ENCODE assay signal across 25 mouse cellular contexts in genomic region chr2:101673547-101673946, GRCm38 (mm10). TPM values are rescaled to one million over a fixed set of nuclear protein-coding genes. Genes with fewer than 3 reads are reported as not detected.
A peak's percentile ranks its signal among the peaks of the same experiment; 100 is the strongest.
DNase-seq lines count a peak whose midpoint lies in the region; TF ChIP-seq lines count a peak whose summit lies in the region.
"Had no signal": no experiment of that assay in that cellular context is flagged by ENCODE, and none has a peak within 500 bp of the region (broad histone marks: within the 10 kb centered on the region; RNA-seq: fewer than 3 reads in every experiment).

No protein-coding gene starts in this region.

- no peak overlapping the region for H3K4me3 ChIP-seq in left cerebral cortex, adult 2 months
- H3K4me3 ChIP-seq: embryonic facial prominence, embryonic 12.5 days; embryonic facial prominence, embryonic 15.5 days; gastrocnemius, adult 2 months; heart, embryonic 12.5 days; heart, embryonic 15.5 days had no signal

- TF ChIP-seq CTCF in left cerebral cortex, adult 2 months (IDR thresholded peaks at IDR 0.05), result no peak

- intact Hi-C loops in left cerebral cortex, postnatal 4 days (cut with DNase I), result no loop called here
- intact Hi-C loops in left cerebral cortex, adult 2 months (cut with DNase I), result no loop called here

- no peak overlapping the region for H3K27ac ChIP-seq in left cerebral cortex, adult 2 months
- H3K27ac ChIP-seq: embryonic facial prominence, embryonic 12.5 days; embryonic facial prominence, embryonic 15.5 days; gastrocnemius, adult 2 months; heart, embryonic 15.5 days; hindbrain, embryonic 14.5 days; hindbrain, postnatal 0 days had no signal

- peak; percentile 45 to 50 for DNase-seq in cerebellum, postnatal 14 days
- no peak for DNase-seq in cerebellum, postnatal 36 days
- DNase-seq in layer of hippocampus, adult 11-12 months (ENCODE audit: low spot score), result peak; percentile 27
- DNase-seq in layer of hippocampus, postnatal 25 days (ENCODE audit: extremely low spot score in 1 of 2, low spot score in 1 of 2), result no peak
- DNase-seq in left cerebral cortex, postnatal 4 days, result peak; percentile 14
- no peak for DNase-seq in left cerebral cortex, adult 2 months (ENCODE audit: extremely low spot score in 1 of 2, low spot score in 2 of 2)
- no peak for DNase-seq in spleen, postnatal 14 days (ENCODE audit: low spot score in 2 of 2)
- DNase-seq: adrenal gland, adult 2 months; adrenal gland, postnatal 14 days; cerebellum, adult 8-10 months; forebrain, postnatal 0 days; gastrocnemius, adult 2 months; gastrocnemius, postnatal 14 days; heart, adult 18-20 months; heart, postnatal 10 days; heart, postnatal 4 days had no signal

RNA-seq across cellular contexts. Expression of gene Traf6, which starts 4.7 kb away (rescaled TPM):
- total RNA-seq in layer of hippocampus, postnatal 25 days (2021), result 10 to 100 TPM; 14.0 to 14.7 TPM
- 10 to 100 TPM; 13.9 to 17.7 TPM for total RNA-seq in left cerebral cortex, postnatal 4 days (2021)
- total RNA-seq in left cerebral cortex, adult 2 months (2021), result 10 to 100 TPM; 12.6 to 12.9 TPM

RNA-seq across cellular contexts. Expression of gene B230118H07Rik, which starts 24.2 kb away (rescaled TPM):
- total RNA-seq in layer of hippocampus, postnatal 25 days (2021), result 10 to 100 TPM; 30.7 to 33.0 TPM
- total RNA-seq in left cerebral cortex, postnatal 4 days (2021), result 10 to 100 TPM; 21.1 to 24.9 TPM
- total RNA-seq in left cerebral cortex, adult 2 months (2021), result 10 to 100 TPM; 28.6 to 30.2 TPM

RNA-seq across cellular contexts. Expression of gene Rag1, which starts 24.2 kb away (rescaled TPM):
- total RNA-seq in layer of hippocampus, postnatal 25 days (2021), result under 1 TPM; 0.16 to 0.22 TPM
- total RNA-seq in left cerebral cortex, postnatal 4 days (2021), result under 1 TPM; 0.42 to 0.44 TPM
- under 1 TPM; 0.19 to 0.25 TPM for total RNA-seq in left cerebral cortex, adult 2 months (2021)
- total RNA-seq: gastrocnemius, adult 2 months; heart, adult 18-20 months had no signal

RNA-seq across cellular contexts. Expression of gene Rag2, which starts 49.0 kb away (rescaled TPM):
- not detected for total RNA-seq in layer of hippocampus, postnatal 25 days (2021)
- total RNA-seq in left cerebral cortex, postnatal 4 days (2021), result not detected
- not detected for total RNA-seq in left cerebral cortex, adult 2 months (2021)
- total RNA-seq: adrenal gland, adult 2 months; adrenal gland, postnatal 4 days; forebrain, postnatal 0 days; gastrocnemius, adult 2 months; gastrocnemius, postnatal 14 days; gastrocnemius, postnatal 4 days; heart, adult 18-20 months; heart, postnatal 4 days; hindbrain, postnatal 0 days; MEL had no signal

Comparison
In these comparisons a context has a peak if more than half of its experiments do, and no peak if none do; other contexts are left out.
1. DNase-seq: peak in cerebellum, postnatal 14 days (2 of 2), layer of hippocampus, adult 11-12 months (single experiment) and left cerebral cortex, postnatal 4 days (single experiment); none in cerebellum, postnatal 36 days (0 of 2), layer of hippocampus, postnatal 25 days (0 of 2), left cerebral cortex, adult 2 months (0 of 2) and spleen, postnatal 14 days (0 of 2).